Mouse (Mus musculus): ENCODE measurements around the gene C2cd3. TPM values are rescaled to one million over a fixed set of nuclear protein-coding genes. Genes with fewer than 3 reads are reported as not detected.

The C2cd3 gene
- polyA plus RNA-seq, 1 experiment from 2014 or later = 42.3 TPM

- Histone ChIP-seq H3K4me2 (ENCODE audit: low read depth) (peak overlapping the region; percentile 6), H3K9ac (ENCODE audit: low read length) (no peak overlapping the region), H3K9me3 (ENCODE audit: control insufficient read depth, low read length) (no peaks in the 10 kb centered on the region), H3K27ac (ENCODE audit: low read depth, low read length) (0 out of 2 replicates have a peak overlapping the region, but pooled peaks have one; percentile 20), H3K4me3 (ENCODE audit: low read depth, low read length) (no peak overlapping the region; the same call in 1 of the 2 replicates), H3K27me3 (ENCODE audit: control insufficient read depth, insufficient read depth, low read length) (no peaks in the 10 kb centered on the region), H3K4me1 (ENCODE audit: control insufficient read depth, insufficient read depth, low read length) (peaks cover 20% of the 10 kb centered on the region), H3K36me3 (ENCODE audit: control insufficient read depth, insufficient read depth, low read length) (peaks cover 2% of the 10 kb centered on the region; the same call in 1 of the 2 replicates)
- 33% methylated on average over 11 of the region's 11 CpGs for WGBS
- peak; percentile 48 for DNase-seq (ENCODE audit: low spot score)
- 0 out of 2 replicates have a peak, but pooled peaks have one; percentile 29 for ATAC-seq (ENCODE audit: insufficient read depth, low FRiP score, low TSS enrichment)
Measured at GRCm38 (mm10) chr7:100495581-100496251, 123.7 kb downstream of the C2cd3 start.

DNA sequence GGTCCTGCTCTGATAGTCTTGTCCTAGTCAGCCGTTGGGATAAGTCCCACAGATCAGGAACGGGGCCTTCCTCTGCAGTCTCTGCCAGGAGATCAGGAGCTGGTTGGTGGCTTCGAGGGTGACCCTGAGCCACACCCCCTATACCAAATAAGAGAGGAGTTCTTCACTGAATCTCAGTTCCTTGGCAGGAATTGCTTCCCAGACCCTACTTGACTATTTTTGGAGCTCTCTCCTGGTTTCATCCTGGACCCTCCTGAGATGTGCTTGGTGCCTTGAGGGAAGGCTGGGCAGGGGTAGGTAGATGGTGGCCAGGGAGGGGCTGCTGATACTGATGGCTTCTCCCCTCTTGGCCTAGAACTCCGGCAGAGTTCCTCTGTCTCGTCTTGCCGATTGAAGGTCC is 124.3 kb downstream of the C2cd3 start:
- H3K4me3 ChIP-seq (ENCODE audit: low read depth, low read length) = no peak overlapping the region
- peaks cover 2% of the 10 kb centered on the region; the same call in 1 of the 2 replicates for H3K36me3 ChIP-seq (ENCODE audit: control insufficient read depth, insufficient read depth, low read length)
- H3K27ac ChIP-seq (ENCODE audit: low read depth, low read length) = no peak overlapping the region
- no peak overlapping the region for H3K9ac ChIP-seq (ENCODE audit: low read length)
- no peaks in the 10 kb centered on the region for H3K9me3 ChIP-seq (ENCODE audit: control insufficient read depth, low read length)
- peaks cover 20% of the 10 kb centered on the region for H3K4me1 ChIP-seq (ENCODE audit: control insufficient read depth, insufficient read depth, low read length)
- H3K4me2 ChIP-seq (ENCODE audit: low read depth) = peak overlapping the region; percentile 6; the same call in 1 of the 2 replicates
- 91% methylated on average over 6 of the region's 6 CpGs for WGBS
- DNase-seq (ENCODE audit: low spot score) = no peak
- ATAC-seq (ENCODE audit: insufficient read depth, low FRiP score, low TSS enrichment) = no peak
- no peaks in the 10 kb centered on the region for H3K27me3 ChIP-seq (ENCODE audit: control insufficient read depth, insufficient read depth, low read length)

DNA sequence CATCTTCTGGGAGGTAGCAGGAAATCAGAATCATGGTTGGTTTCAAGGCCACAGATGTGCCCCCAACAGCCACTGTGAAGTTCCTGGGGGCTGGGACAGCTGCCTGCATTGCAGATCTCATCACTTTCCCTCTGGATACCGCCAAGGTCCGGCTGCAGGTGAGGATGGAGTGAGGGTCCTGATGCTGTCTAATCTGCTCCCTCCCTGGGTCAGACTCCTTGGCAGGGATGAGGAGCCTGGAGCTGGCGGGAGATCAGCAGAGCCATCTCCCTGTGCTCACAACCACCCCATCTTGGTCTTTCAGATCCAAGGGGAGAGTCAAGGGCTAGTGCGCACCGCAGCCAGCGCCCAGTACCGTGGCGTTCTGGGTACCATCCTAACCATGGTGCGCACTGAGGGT is 124.8 kb downstream of the C2cd3 start:
- no peak overlapping the region for H3K9ac ChIP-seq (ENCODE audit: low read length)
- H3K4me3 ChIP-seq (ENCODE audit: low read depth, low read length) = no peak overlapping the region
- no peak for ATAC-seq (ENCODE audit: insufficient read depth, low FRiP score, low TSS enrichment)
- DNase-seq (ENCODE audit: low spot score) = no peak
- peaks cover 2% of the 10 kb centered on the region; the same call in 1 of the 2 replicates for H3K36me3 ChIP-seq (ENCODE audit: control insufficient read depth, insufficient read depth, low read length)
- H3K27me3 ChIP-seq (ENCODE audit: control insufficient read depth, insufficient read depth, low read length) = no peaks in the 10 kb centered on the region
- no peak overlapping the region for H3K27ac ChIP-seq (ENCODE audit: low read depth, low read length)
- 100% methylated on average over 9 of the region's 9 CpGs for WGBS
- H3K9me3 ChIP-seq (ENCODE audit: control insufficient read depth, low read length) = no peaks in the 10 kb centered on the region
- no peak overlapping the region for H3K4me2 ChIP-seq (ENCODE audit: low read depth)
- peaks cover 20% of the 10 kb centered on the region for H3K4me1 ChIP-seq (ENCODE audit: control insufficient read depth, insufficient read depth, low read length)

- 82% methylated on average over 4 of the region's 4 CpGs for WGBS
- H3K4me2 ChIP-seq (ENCODE audit: low read depth) = no peak overlapping the region
Measured at GRCm38 (mm10) chr7:100497402-100497801, 125.4 kb downstream of the C2cd3 start.

GRCm38 (mm10) chr7:100497982-100498381 is 125.9 kb downstream of the C2cd3 start:
- Histone ChIP-seq H3K4me1 (ENCODE audit: control insufficient read depth, insufficient read depth, low read length) (peaks cover 16% of the 10 kb centered on the region; the same call in 1 of the 2 replicates), H3K9ac (ENCODE audit: low read length) (no peak overlapping the region), H3K4me2 (ENCODE audit: low read depth) (no peak overlapping the region), H3K27me3 (ENCODE audit: control insufficient read depth, insufficient read depth, low read length) (no peaks in the 10 kb centered on the region), H3K36me3 (ENCODE audit: control insufficient read depth, insufficient read depth, low read length) (peaks cover 2% of the 10 kb centered on the region; the same call in 1 of the 2 replicates), H3K4me3 (ENCODE audit: low read depth, low read length) (no peak overlapping the region), H3K27ac (ENCODE audit: low read depth, low read length) (no peak overlapping the region), H3K9me3 (ENCODE audit: control insufficient read depth, low read length) (no peaks in the 10 kb centered on the region)
- no peak for DNase-seq (ENCODE audit: low spot score)
- 86% methylated on average over 13 of the region's 13 CpGs for WGBS
- no peak for ATAC-seq (ENCODE audit: insufficient read depth, low FRiP score, low TSS enrichment)

More at GRCm38 (mm10) chr7:100497402-100497801, 125.4 kb downstream of the C2cd3 start:
- no peak for ATAC-seq (ENCODE audit: insufficient read depth, low FRiP score, low TSS enrichment)
- Histone ChIP-seq H3K9me3 (ENCODE audit: control insufficient read depth, low read length) (no peaks in the 10 kb centered on the region), H3K27ac (ENCODE audit: low read depth, low read length) (no peak overlapping the region), H3K9ac (ENCODE audit: low read length) (no peak overlapping the region), H3K36me3 (ENCODE audit: control insufficient read depth, insufficient read depth, low read length) (peaks cover 2% of the 10 kb centered on the region; the same call in 1 of the 2 replicates), H3K27me3 (ENCODE audit: control insufficient read depth, insufficient read depth, low read length) (no peaks in the 10 kb centered on the region), H3K4me3 (ENCODE audit: low read depth, low read length) (no peak overlapping the region), H3K4me1 (ENCODE audit: control insufficient read depth, insufficient read depth, low read length) (peaks cover 20% of the 10 kb centered on the region)
- DNase-seq (ENCODE audit: low spot score) = no peak

DNA sequence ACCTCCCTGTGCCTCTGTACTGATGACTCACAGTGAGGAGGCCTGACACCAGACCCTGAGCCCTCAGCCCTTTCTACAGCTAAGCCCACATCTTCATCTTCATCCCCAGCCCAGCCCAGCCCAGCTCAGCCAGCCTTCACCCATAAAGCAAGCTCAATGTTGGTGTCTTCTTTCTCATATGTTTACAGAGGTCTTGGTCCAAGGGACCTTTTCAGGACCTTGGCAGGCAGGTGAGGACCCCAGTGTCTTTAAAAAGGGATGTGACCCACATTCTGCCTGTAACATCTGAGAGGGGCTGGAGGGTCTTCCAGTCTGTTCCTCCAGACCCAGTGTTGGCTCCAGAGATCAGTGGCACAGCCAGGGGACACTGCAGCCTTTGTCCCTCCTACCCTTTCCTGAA is 127.4 kb downstream of the C2cd3 start:
- H3K9ac ChIP-seq (ENCODE audit: low read length) = no peak overlapping the region
- no peak for ATAC-seq (ENCODE audit: insufficient read depth, low FRiP score, low TSS enrichment)

GRCm38 (mm10) chr7:100500276-100500977 is 128.4 kb downstream of the C2cd3 start:
- H3K27ac ChIP-seq (ENCODE audit: low read depth, low read length) = no peak overlapping the region
- WGBS = 73% methylated on average over 16 of the region's 16 CpGs
- no peak overlapping the region for H3K9ac ChIP-seq (ENCODE audit: low read length)
- H3K27me3 ChIP-seq (ENCODE audit: control insufficient read depth, insufficient read depth, low read length) = no peaks in the 10 kb centered on the region
- ATAC-seq (ENCODE audit: insufficient read depth, low FRiP score, low TSS enrichment) (no peak), DNase-seq (ENCODE audit: low spot score) (no peak)
- H3K4me2 ChIP-seq (ENCODE audit: low read depth) = no peak overlapping the region
- peaks cover 5% of the 10 kb centered on the region; the same call in 1 of the 2 replicates for H3K4me1 ChIP-seq (ENCODE audit: control insufficient read depth, insufficient read depth, low read length)
- H3K9me3 ChIP-seq (ENCODE audit: control insufficient read depth, low read length) = no peaks in the 10 kb centered on the region
- H3K36me3 ChIP-seq (ENCODE audit: control insufficient read depth, insufficient read depth, low read length) = peaks cover 2% of the 10 kb centered on the region; the same call in 1 of the 2 replicates
- H3K4me3 ChIP-seq (ENCODE audit: low read depth, low read length) = no peak overlapping the region

More for the DNA sequence above, 127.4 kb downstream of the C2cd3 start:
- Histone ChIP-seq H3K27ac (ENCODE audit: low read depth, low read length) (no peak overlapping the region), H3K36me3 (ENCODE audit: control insufficient read depth, insufficient read depth, low read length) (peaks cover 2% of the 10 kb centered on the region; the same call in 1 of the 2 replicates), H3K27me3 (ENCODE audit: control insufficient read depth, insufficient read depth, low read length) (no peaks in the 10 kb centered on the region), H3K9me3 (ENCODE audit: control insufficient read depth, low read length) (no peaks in the 10 kb centered on the region), H3K4me1 (ENCODE audit: control insufficient read depth, insufficient read depth, low read length) (peaks cover 7% of the 10 kb centered on the region; the same call in 1 of the 2 replicates), H3K4me3 (ENCODE audit: low read depth, low read length) (no peak overlapping the region), H3K4me2 (ENCODE audit: low read depth) (no peak overlapping the region)
- no peak for DNase-seq (ENCODE audit: low spot score)

DNA sequence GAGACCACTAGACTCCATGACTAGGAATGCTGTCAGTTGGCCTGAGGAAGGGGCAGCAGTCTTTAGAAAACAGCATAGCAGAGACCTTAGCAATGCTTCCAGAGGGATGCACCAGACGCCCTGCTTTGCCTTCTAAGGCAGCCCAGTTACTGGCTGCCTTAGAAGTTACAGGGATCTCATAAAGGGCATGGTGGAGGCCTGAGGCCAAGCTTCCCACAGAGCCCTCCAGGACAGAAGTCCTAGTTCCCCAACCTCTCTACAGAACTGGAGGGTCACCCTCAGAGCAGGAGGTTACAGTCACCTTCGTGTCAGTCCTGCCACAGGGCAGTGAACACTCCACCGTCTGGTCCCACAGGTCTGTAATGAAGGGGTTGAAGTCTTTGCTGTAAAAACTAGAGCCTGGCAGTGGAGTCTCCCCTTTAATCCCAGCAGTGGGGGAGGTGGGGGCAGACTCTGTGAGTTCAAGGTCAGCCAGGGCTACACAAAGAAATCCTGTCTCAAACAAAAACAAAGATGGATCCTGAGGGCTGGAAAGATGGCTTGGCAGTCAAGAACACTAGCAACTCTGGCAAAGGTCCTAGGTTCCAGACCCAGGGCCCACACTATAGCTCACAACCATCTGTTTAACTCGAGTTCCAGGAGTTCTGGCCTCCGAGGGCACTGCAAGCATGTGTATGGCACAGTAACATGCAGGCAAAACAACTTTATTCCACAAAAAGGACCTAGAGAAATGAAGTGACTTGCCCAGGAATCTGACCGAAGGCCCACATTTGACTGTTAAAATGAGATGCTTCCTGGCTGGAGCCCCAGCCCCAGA is 129.2 kb downstream of the C2cd3 start:
- 74% methylated on average over 6 of the region's 6 CpGs for WGBS
- Histone ChIP-seq H3K9me3 (ENCODE audit: control insufficient read depth, low read length) (no peaks in the 10 kb centered on the region), H3K4me2 (ENCODE audit: low read depth) (no peak overlapping the region), H3K36me3 (ENCODE audit: control insufficient read depth, insufficient read depth, low read length) (peaks cover 2% of the 10 kb centered on the region; the same call in 1 of the 2 replicates), H3K27ac (ENCODE audit: low read depth, low read length) (no peak overlapping the region), H3K9ac (ENCODE audit: low read length) (no peak overlapping the region), H3K4me3 (ENCODE audit: low read depth, low read length) (no peak overlapping the region), H3K27me3 (ENCODE audit: control insufficient read depth, insufficient read depth, low read length) (no peaks in the 10 kb centered on the region), H3K4me1 (ENCODE audit: control insufficient read depth, insufficient read depth, low read length) (no peaks in the 10 kb centered on the region)
- ATAC-seq (ENCODE audit: insufficient read depth, low FRiP score, low TSS enrichment) = no peak
- DNase-seq (ENCODE audit: low spot score) = no peak
